8 mouse cellular contexts compared by ENCODE assay signal in genomic region chr9:107698611-107699190, GRCm38 (mm10). TPM values are rescaled to one million over a fixed set of nuclear protein-coding genes. Genes with fewer than 3 reads are reported as not detected.
DNase-seq lines count a peak whose midpoint lies in the region; ATAC-seq lines count a peak whose summit lies in the region.

No protein-coding gene starts in this region.

- DNase-seq in lung, adult 18-20 months: peak; percentile 53 to 72
- DNase-seq in lung, postnatal 14 days: no peak
- DNase-seq in lung, postnatal 10 days: peak; percentile 70
- DNase-seq in right cerebral cortex, adult 18-20 months: no peak
- DNase-seq in cerebellum, postnatal 14 days: no peak
- no peak for DNase-seq in cerebellum, postnatal 4 days (ENCODE audit: low spot score in 2 of 2)
- no peak for DNase-seq in right cerebral cortex, postnatal 10 days (ENCODE audit: low spot score in 2 of 2)

- H3K4me3 ChIP-seq in intestine, embryonic 15.5 days (replicated peaks): no peak overlapping the region

- WGBS in intestine, embryonic 15.5 days: 13% methylated on average over 14 of the region's 14 CpGs

- no peaks in the 10 kb centered on the region for H3K9me3 ChIP-seq in intestine, embryonic 15.5 days

- peak; percentile 37 for ATAC-seq in intestine, embryonic 15.5 days

- no peaks in the 10 kb centered on the region for H3K36me3 ChIP-seq in intestine, embryonic 15.5 days

- H3K4me2 ChIP-seq in intestine, embryonic 15.5 days (replicated peaks): peak overlapping the region; percentile 43

- H3K27me3 ChIP-seq in intestine, embryonic 15.5 days (replicated peaks): no peaks in the 10 kb centered on the region

- H3K27ac ChIP-seq in intestine, embryonic 15.5 days: peak overlapping the region; percentile 77

- H3K4me1 ChIP-seq in intestine, embryonic 15.5 days (replicated peaks): peaks cover 83% of the 10 kb centered on the region

- H3K9ac ChIP-seq in intestine, embryonic 15.5 days: no peak overlapping the region

RNA-seq across cellular contexts. Expression of gene Sema3f, which starts 11.6 kb away (rescaled TPM):
- polyA plus RNA-seq in intestine, embryonic 15.5 days (2015; fragmentation: Nextera tagmentation; extraction: Ambion mirVana): 8.9 and 11.2 TPM in 2 replicates

RNA-seq across cellular contexts. Expression of gene Gnat1, which starts 19.2 kb away (rescaled TPM):
- 0.82 and 1.9 TPM in 2 replicates for polyA plus RNA-seq in intestine, embryonic 15.5 days (2015; fragmentation: Nextera tagmentation; extraction: Ambion mirVana)

RNA-seq across cellular contexts. Expression of gene Slc38a3, which starts 29.4 kb away (rescaled TPM):
- polyA plus RNA-seq in intestine, embryonic 15.5 days (2015; fragmentation: Nextera tagmentation; extraction: Ambion mirVana): 8.4 and 16.0 TPM in 2 replicates

Comparison
In these comparisons a context has a peak if more than half of its experiments do, and no peak if none do; other contexts are left out.
1. DNase-seq: peak in lung, adult 18-20 months (2 of 2) and lung, postnatal 10 days (single experiment); none in lung, postnatal 14 days (single experiment), right cerebral cortex, adult 18-20 months (single experiment), cerebellum, postnatal 14 days (0 of 2), cerebellum, postnatal 4 days (0 of 2) and right cerebral cortex, postnatal 10 days (0 of 2).